Mouse (Mus musculus) testis, adult 2 months (tissue): Measurements from ENCODE around the gene Calb2.

Experiments used
- CTCF ChIP-seq: fragments of 200-500 bp; IDR thresholded peaks from 2 replicates; pipeline ENCODE4 v1.5.1; 2012; ENCODE audit warnings: low read depth, mild to moderate bottlenecking, inconsistent platforms, low read length, moderate library complexity; ENCODE audit not compliant: control insufficient read depth, insufficient read depth, insufficient replicate concordance
- POLR2A ChIP-seq: fragments of 200-500 bp; IDR thresholded peaks from 2 replicates; pipeline ENCODE4 v1.6.1; 2012; ENCODE audit warnings: low read depth, mild to moderate bottlenecking, inconsistent platforms, low read length, moderate library complexity; ENCODE audit not compliant: control insufficient read depth

DNA sequence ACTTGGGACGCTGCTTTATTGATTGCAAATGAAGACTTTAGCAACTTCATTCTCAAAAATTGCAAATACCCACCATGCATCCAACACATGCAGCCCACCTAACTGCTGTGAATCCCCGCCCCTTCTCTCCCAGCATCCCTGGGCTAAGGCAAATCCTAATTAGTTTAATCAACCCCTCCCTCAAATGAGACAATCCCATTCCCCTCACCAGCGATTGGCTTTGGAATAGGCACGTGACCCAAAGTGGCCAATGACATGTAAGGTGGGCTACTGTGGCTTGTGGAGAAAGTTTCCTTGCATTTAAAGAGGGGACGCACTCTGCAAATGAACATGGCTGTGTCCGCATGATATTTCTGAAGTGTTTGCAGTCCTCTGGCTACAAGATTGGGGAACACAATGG lies 15.1 kb downstream of the Calb2 start:
- TF ChIP-seq CTCF, result no peak
- no peak for TF ChIP-seq POLR2A
